Mouse (Mus musculus) gonadal fat pad, adult 2 months (tissue): ENCODE results near the gene Mucl3. TPM values are rescaled to one million over a fixed set of nuclear protein-coding genes. Genes with fewer than 3 reads are reported as not detected.

ENCODE experiments used
- DNase-seq: peaks from one replicate; pipeline ENCODE4 v3.0.0-alpha.2; 2012; ENCODE audit warnings: low read depth
- polyA plus RNA-seq: library from polyadenylated mRNA; depleted of rRNA; stranded (reverse); fragments of >200 nt; gene quantifications from 2 replicates; pipeline ENCODE4 v1.2.3, GENCODE M21; 2012; rRNA removed

Mucl3 gene
- not detected in 2 replicates for polyA plus RNA-seq

- DNase-seq: no peak
Observed at GRCm38 (mm10) chr17:35643609-35644236, at the start of gene Mucl3. Mucl3 (minus strand) TSS chr17:35643695.

- no peak for DNase-seq
Observed at GRCm38 (mm10) chr17:35692368-35692767, 48.9 kb upstream of the Mucl3 start.

- no peak for DNase-seq
Observed at GRCm38 (mm10) chr17:35691811-35692210, 48.3 kb upstream of the Mucl3 start.

GRCm38 (mm10) chr17:35689936-35690645 is 46.6 kb upstream of the Mucl3 start:
- DNase-seq: no peak

GRCm38 (mm10) chr17:35688347-35689175 is 45.1 kb upstream of the Mucl3 start:
- no peak for DNase-seq

GRCm38 (mm10) chr17:35685061-35685460 is 41.6 kb upstream of the Mucl3 start:
- no peak for DNase-seq

GRCm38 (mm10) chr17:35681986-35682385 is 38.5 kb upstream of the Mucl3 start:
- DNase-seq: no peak

- no peak for DNase-seq
Observed at GRCm38 (mm10) chr17:35680591-35680990, 37.1 kb upstream of the Mucl3 start.

GRCm38 (mm10) chr17:35673416-35674035 is 30.0 kb upstream of the Mucl3 start, which contains the start of gene Gtf2h4:
Gtf2h4 (minus strand) TSS chr17:35673739.
- DNase-seq: peak; percentile 89

- no peak for DNase-seq
Observed at GRCm38 (mm10) chr17:35672527-35672926, 29.0 kb upstream of the Mucl3 start.

GRCm38 (mm10) chr17:35671846-35672245 is 28.4 kb upstream of the Mucl3 start:
- DNase-seq: no peak

GRCm38 (mm10) chr17:35669731-35670130 is 26.2 kb upstream of the Mucl3 start:
- DNase-seq: no peak

GRCm38 (mm10) chr17:35667334-35668065 is 24.0 kb upstream of the Mucl3 start, which contains the start of gene Vars2:
Vars2 (minus strand) TSS chr17:35667592.
- DNase-seq: peak; percentile 45

- no peak for DNase-seq
Observed at GRCm38 (mm10) chr17:35666851-35667256, 23.4 kb upstream of the Mucl3 start.

- DNase-seq: no peak
Observed at GRCm38 (mm10) chr17:35665957-35666515, 22.5 kb upstream of the Mucl3 start.

GRCm38 (mm10) chr17:35653086-35653485 is 9.6 kb upstream of the Mucl3 start:
- DNase-seq: no peak

- no peak for DNase-seq
Observed at GRCm38 (mm10) chr17:35649429-35649828, 5.9 kb upstream of the Mucl3 start.

- DNase-seq: no peak
Observed at GRCm38 (mm10) chr17:35639352-35639751, 4.1 kb downstream of the Mucl3 start.

GRCm38 (mm10) chr17:35638475-35639190 is 4.9 kb downstream of the Mucl3 start:
- DNase-seq: no peak

- DNase-seq: no peak
Observed at GRCm38 (mm10) chr17:35636363-35636762, 7.1 kb downstream of the Mucl3 start.
